Mouse (Mus musculus) spleen, adult 2 months (tissue): ENCODE measurements at regions not wholly inside any gene's neighbourhood (a gene's known extent, or its start where the extent isn't known, plus 50 kb on each side); places are given as distances from the start of the nearest gene placed in this dataset.

ENCODE experiments used
- DNase-seq, 2 experiments: peaks; one replicate each; pipeline versions ENCODE4 v3.0.0 to v3.0.0-alpha.2; 2012 to 2021; ENCODE audit warnings: low spot score in 2 of 2, low read depth in 1 of 2
- H3K27ac ChIP-seq: fragments of 200-500 bp; 2 replicates; pipeline ENCODE4 v1.5.1; 2012; ENCODE audit warnings: low read length, inconsistent platforms; ENCODE audit not compliant: insufficient read depth
- H3K27me3 ChIP-seq: fragments of 200-500 bp; 2 replicates; pipeline ENCODE4 v1.6.1; 2012; ENCODE audit warnings: mild to moderate bottlenecking, moderate library complexity, low read length, inconsistent platforms; ENCODE audit not compliant: control insufficient read depth, insufficient read depth
- H3K36me3 ChIP-seq: fragments of 200-500 bp; 2 replicates; pipeline ENCODE4 v1.6.1; 2012; ENCODE audit warnings: mild to moderate bottlenecking, low read length, inconsistent platforms; ENCODE audit not compliant: control insufficient read depth, insufficient read depth
- H3K4me1 ChIP-seq: fragments of 200-500 bp; 2 replicates; pipeline ENCODE4 v1.6.1; 2011; ENCODE audit warnings: inconsistent platforms; ENCODE audit not compliant: control insufficient read depth, insufficient read depth, insufficient read length
- H3K4me3 ChIP-seq: fragments of 200-500 bp; 2 replicates; pipeline ENCODE4 v1.5.1; 2011; ENCODE audit warnings: mild to moderate bottlenecking, inconsistent platforms; ENCODE audit not compliant: insufficient read depth, insufficient read length; ENCODE audit errors: extremely low read depth
- CTCF ChIP-seq: fragments of 200-500 bp; IDR thresholded peaks from 2 replicates; pipeline ENCODE4 v1.5.1; 2011; ENCODE audit warnings: mild to moderate bottlenecking, inconsistent platforms; ENCODE audit not compliant: insufficient read depth, insufficient read length, insufficient replicate concordance; ENCODE audit errors: extremely low read depth
- POLR2A ChIP-seq: fragments of 200-500 bp; IDR thresholded peaks from 2 replicates; pipeline ENCODE4 v1.6.1; 2011; ENCODE audit warnings: low read depth, low read length, inconsistent platforms
- WGBS: fragments of 180-500 bp; shearing (Covaris S2); methylation state at CpG from one replicate; pipeline ENCODE4 v1.1.7; 2018; 5-methylcytosine and 5-hydroxymethylcytosine counted together

DNA sequence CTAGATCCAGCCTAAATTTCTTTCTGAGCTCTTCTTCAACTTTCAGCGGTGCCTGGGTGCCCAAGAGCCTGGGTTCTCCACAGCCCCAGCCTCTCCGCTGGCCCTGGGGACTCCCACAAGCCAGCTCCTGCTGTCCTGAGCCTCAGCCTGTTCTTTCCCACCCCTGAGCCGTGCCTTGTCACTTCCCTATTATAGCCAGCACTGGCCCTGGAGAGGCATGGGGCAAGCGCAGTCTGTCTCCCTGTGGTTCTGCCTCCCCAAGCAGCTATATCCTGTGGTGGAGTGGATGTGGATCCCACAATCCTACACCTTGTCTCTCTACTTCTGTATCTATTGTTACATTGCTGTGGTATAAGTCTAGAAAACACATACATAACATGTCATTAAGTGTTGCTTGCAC is 128.6 kb upstream of the Hgf start:
- H3K36me3 ChIP-seq, result no peaks in the 10 kb centered on the region
- TF ChIP-seq CTCF (no peak), POLR2A (no peak)
- WGBS, result 86% methylated on average over 4 of the region's 4 CpGs
- no peak overlapping the region for H3K4me3 ChIP-seq
- no peaks in the 10 kb centered on the region for H3K27me3 ChIP-seq
- no peak overlapping the region for H3K27ac ChIP-seq
- no peaks in the 10 kb centered on the region for H3K4me1 ChIP-seq
- DNase-seq, result no peak

DNA sequence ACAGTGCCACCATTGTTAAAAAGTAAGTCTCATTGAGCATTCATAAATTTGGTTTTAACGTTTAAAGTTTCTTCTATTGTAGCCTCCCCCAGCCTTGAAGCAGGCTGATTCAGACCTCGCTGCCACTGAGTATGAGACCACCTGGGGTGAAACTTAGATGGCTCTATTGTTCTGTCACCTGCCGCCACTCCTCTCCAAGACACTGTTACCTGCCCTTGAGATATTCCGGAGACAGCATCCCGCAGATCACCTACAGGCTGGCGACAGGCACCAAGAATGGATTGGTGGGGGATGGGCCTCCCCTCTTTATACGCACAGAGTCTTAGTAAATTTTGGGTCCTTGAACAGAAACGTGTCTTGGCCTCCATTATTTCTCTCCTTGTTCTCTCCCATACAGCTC is 128.0 kb upstream of the Hgf start:
- Histone ChIP-seq H3K4me3 (no peak overlapping the region), H3K36me3 (no peaks in the 10 kb centered on the region), H3K4me1 (no peaks in the 10 kb centered on the region), H3K27ac (no peak overlapping the region), H3K27me3 (no peaks in the 10 kb centered on the region)
- WGBS, result 93% methylated on average over 8 of the region's 8 CpGs
- TF ChIP-seq CTCF (no peak), POLR2A (no peak)
- no peak for DNase-seq

DNA sequence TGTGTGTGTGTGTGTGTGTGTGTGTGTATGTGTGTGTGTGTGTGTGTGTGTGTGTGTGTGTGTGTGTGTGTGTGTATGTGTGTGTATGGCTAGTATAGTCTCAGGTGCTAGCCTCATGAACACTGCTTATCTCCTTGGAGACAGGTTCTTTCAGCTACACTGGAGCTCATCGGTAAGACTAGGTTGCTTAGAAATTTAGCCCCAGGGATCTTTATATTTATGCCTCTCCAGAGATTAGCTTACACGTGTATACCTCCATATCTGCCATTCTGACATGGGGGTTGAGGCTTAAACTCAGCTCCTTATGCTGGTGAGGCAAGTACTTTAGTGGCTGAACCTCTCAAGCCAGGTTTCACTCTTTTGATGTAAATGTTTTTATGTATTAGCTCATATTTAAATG is 127.0 kb upstream of the Hgf start:
- no peaks in the 10 kb centered on the region for H3K4me1 ChIP-seq
- no peak overlapping the region for H3K4me3 ChIP-seq
- DNase-seq, result no peak
- H3K27me3 ChIP-seq, result no peaks in the 10 kb centered on the region
- 81% methylated on average over 2 of the region's 2 CpGs for WGBS
- no peak overlapping the region for H3K27ac ChIP-seq
- H3K36me3 ChIP-seq, result no peaks in the 10 kb centered on the region
- TF ChIP-seq POLR2A, result no peak
- no peak for TF ChIP-seq CTCF

- no peak for TF ChIP-seq POLR2A
- TF ChIP-seq CTCF, result no peak
- Histone ChIP-seq H3K4me3 (no peak overlapping the region), H3K36me3 (no peaks in the 10 kb centered on the region), H3K27ac (no peak overlapping the region), H3K27me3 (no peaks in the 10 kb centered on the region), H3K4me1 (no peaks in the 10 kb centered on the region)
- 60% methylated on average over 3 of the region's 3 CpGs for WGBS
- no peak for DNase-seq
Observed at GRCm38 (mm10) chr5:16434586-16434985, 118.7 kb upstream of the Hgf start.

GRCm38 (mm10) chr5:16445056-16445455 is 108.2 kb upstream of the Hgf start:
- Histone ChIP-seq H3K4me3 (no peak overlapping the region), H3K27me3 (no peaks in the 10 kb centered on the region), H3K27ac (no peak overlapping the region), H3K4me1 (no peaks in the 10 kb centered on the region), H3K36me3 (no peaks in the 10 kb centered on the region)
- 72% methylated on average over 1 of the region's 1 CpGs for WGBS
- no peak for DNase-seq
- TF ChIP-seq CTCF (no peak), POLR2A (no peak)

GRCm38 (mm10) chr5:16446977-16447376 is 106.3 kb upstream of the Hgf start:
- no peak for TF ChIP-seq CTCF
- no peak for TF ChIP-seq POLR2A
- H3K4me1 ChIP-seq, result no peaks in the 10 kb centered on the region
- H3K4me3 ChIP-seq, result no peak overlapping the region
- no peaks in the 10 kb centered on the region for H3K27me3 ChIP-seq
- 53% methylated on average over 1 of the region's 1 CpGs for WGBS
- no peak for DNase-seq
- H3K27ac ChIP-seq, result no peak overlapping the region
- H3K36me3 ChIP-seq, result no peaks in the 10 kb centered on the region

- Histone ChIP-seq H3K36me3 (no peaks in the 10 kb centered on the region), H3K27me3 (no peaks in the 10 kb centered on the region), H3K4me1 (no peaks in the 10 kb centered on the region), H3K27ac (no peak overlapping the region), H3K4me3 (no peak overlapping the region)
- DNase-seq, result no peak
- TF ChIP-seq POLR2A (no peak), CTCF (no peak)
- WGBS, result 79% methylated on average over 2 of the region's 2 CpGs
Observed at GRCm38 (mm10) chr5:16461795-16462194, 91.5 kb upstream of the Hgf start.
